Mouse (Mus musculus) heart, postnatal 0 days (tissue): ENCODE measurements around the gene Tlcd2.

Experiments used
- CTCF ChIP-seq: IDR thresholded peaks from 2 replicates; pipeline ENCODE4 v1.5.1; 2016; ENCODE audit warnings: antibody characterized with exemption, control low read depth, low read depth
- EP300 ChIP-seq: IDR thresholded peaks from 2 replicates; pipeline ENCODE4 v1.6.1; 2016; ENCODE audit warnings: antibody characterized with exemption, low read depth

GRCm38 (mm10) chr11:75510627-75510993 is 49.1 kb downstream of the Tlcd2 start:
- TF ChIP-seq CTCF (peak; percentile 96), EP300 (0 out of 2 replicates have a peak, but pooled peaks have one; percentile 20)
